Mouse (Mus musculus) hindbrain, embryonic 10.5 days (tissue): ENCODE measurements at regions not wholly inside any gene's neighbourhood (a gene's known extent, or its start where the extent isn't known, plus 50 kb on each side); places are given as distances from the start of the nearest gene placed in this dataset.
A peak's percentile ranks its signal among the peaks of the same experiment; 100 is the strongest.

Source experiments
- DNase-seq: peaks from one replicate; pipeline ENCODE4 v3.0.0-alpha.2; 2017; ENCODE audit warnings: low spot score
- H3K27ac ChIP-seq: fragments of 300-500 bp; sonication (generic); 2 replicates; pipeline ENCODE4 v1.5.1; 2016; ENCODE audit warnings: mild to moderate bottlenecking, moderate library complexity
- H3K27me3 ChIP-seq: fragments of 300-500 bp; sonication (generic); 2 replicates; pipeline ENCODE4 v1.6.1; 2016; ENCODE audit warnings: mild to moderate bottlenecking; ENCODE audit not compliant: poor library complexity, insufficient read depth, severe bottlenecking
- H3K36me3 ChIP-seq: fragments of 300-500 bp; sonication (generic); 2 replicates; pipeline ENCODE4 v1.6.1; 2016; ENCODE audit warnings: mild to moderate bottlenecking, moderate library complexity
- H3K4me1 ChIP-seq: fragments of 300-500 bp; sonication (generic); replicated peaks from 2 replicates; pipeline ENCODE4 v1.6.1; 2016; ENCODE audit warnings: mild to moderate bottlenecking
- H3K4me3 ChIP-seq: fragments of 300-500 bp; sonication (generic); 2 replicates; pipeline ENCODE4 v1.5.1; 2016; ENCODE audit warnings: mild to moderate bottlenecking, moderate library complexity
- H3K9me3 ChIP-seq: fragments of 300-500 bp; sonication (generic); 2 replicates; pipeline ENCODE4 v1.6.1; 2016; ENCODE audit warnings: mild to moderate bottlenecking, moderate library complexity
- WGBS: fragments of 180-500 bp; shearing (Covaris S2); methylation state at CpG from one replicate; pipeline ENCODE4 v1.1.7; 2016; 5-methylcytosine and 5-hydroxymethylcytosine counted together

GRCm38 (mm10) chr8:15734461-15734860 lies 688.6 kb upstream of the BB014433 start:
- DNase-seq = no peak
- Histone ChIP-seq H3K4me1 (no peaks in the 10 kb centered on the region), H3K4me3 (no peak overlapping the region), H3K27ac (no peak overlapping the region), H3K9me3 (no peaks in the 10 kb centered on the region), H3K36me3 (no peaks in the 10 kb centered on the region), H3K27me3 (no peaks in the 10 kb centered on the region)
- 61% methylated on average over 2 of the region's 2 CpGs for WGBS

GRCm38 (mm10) chr8:15731324-15731723 lies 685.4 kb upstream of the BB014433 start:
- DNase-seq = no peak
- H3K36me3 ChIP-seq = no peaks in the 10 kb centered on the region
- H3K27me3 ChIP-seq = no peaks in the 10 kb centered on the region
- H3K4me3 ChIP-seq = no peak overlapping the region
- H3K27ac ChIP-seq = no peak overlapping the region
- 93% methylated on average over 2 of the region's 2 CpGs for WGBS
- no peaks in the 10 kb centered on the region for H3K9me3 ChIP-seq
- no peaks in the 10 kb centered on the region for H3K4me1 ChIP-seq

- no peaks in the 10 kb centered on the region for H3K36me3 ChIP-seq
- no peaks in the 10 kb centered on the region for H3K27me3 ChIP-seq
- 2% methylated on average over 1 of the region's 1 CpGs for WGBS
- H3K4me1 ChIP-seq = no peaks in the 10 kb centered on the region
- no peaks in the 10 kb centered on the region for H3K9me3 ChIP-seq
- DNase-seq = peak; percentile 41
- H3K27ac ChIP-seq = no peak overlapping the region
- no peak overlapping the region for H3K4me3 ChIP-seq
Observed at GRCm38 (mm10) chr8:15729075-15729474, 683.2 kb upstream of the BB014433 start.

- Histone ChIP-seq H3K36me3 (no peaks in the 10 kb centered on the region), H3K4me1 (no peaks in the 10 kb centered on the region), H3K27ac (no peak overlapping the region), H3K27me3 (no peaks in the 10 kb centered on the region), H3K9me3 (no peaks in the 10 kb centered on the region), H3K4me3 (no peak overlapping the region)
- 93% methylated on average over 6 of the region's 6 CpGs for WGBS
- no peak for DNase-seq
Observed at GRCm38 (mm10) chr8:15726310-15726709, 680.4 kb upstream of the BB014433 start.
